Mouse (Mus musculus): ENCODE measurements around the gene Pradc1.
"Not testable (repeated sequence)": the region's sequence is repeated elsewhere in the genome, so short reads cannot be mapped to it uniquely, and the experiment has no call there.

GRCm38 (mm10) chr6:85450140-85450539 lies 1.6 kb downstream of the Pradc1 start:
- not testable (repeated sequence) for TF ChIP-seq POLR2A (IDR thresholded peaks at IDR 0.05; ENCODE audit: low read depth, low read length); CTCF (IDR thresholded peaks at IDR 0.05; ENCODE audit: extremely low read depth, insufficient read depth, insufficient read length, insufficient replicate concordance)
